Mouse (Mus musculus) forebrain, postnatal 0 days (tissue): ENCODE measurements at regions not wholly inside any gene's neighbourhood (a gene's known extent, or its start where the extent isn't known, plus 50 kb on each side); places are given as distances from the start of the nearest gene placed in this dataset.

ENCODE experiments used
- ATAC-seq: fragments of 200-750 bp; cut with Nextera tagmentation; 2 replicates; pipeline ENCODE4 v1.8.0; 2017; ENCODE audit warnings: mild to moderate bottlenecking, moderate library complexity
- DNase-seq: peaks from one replicate; pipeline ENCODE4 v3.0.0-alpha.2; 2015
- H3K27ac ChIP-seq: fragments of 300-500 bp; sonication (generic); 2 replicates; pipeline ENCODE4 v1.5.1; 2014; ENCODE audit warnings: low read depth, mild to moderate bottlenecking, antibody characterized with exemption, low read length, moderate library complexity, mixed read lengths
- H3K27me3 ChIP-seq: fragments of 300-500 bp; sonication (generic); 2 replicates; pipeline ENCODE4 v1.6.1; 2014; ENCODE audit warnings: mild to moderate bottlenecking, low read length, mixed read lengths; ENCODE audit not compliant: insufficient read depth
- H3K36me3 ChIP-seq: fragments of 300-500 bp; sonication (generic); 2 replicates; pipeline ENCODE4 v1.6.1; 2014; ENCODE audit warnings: mild to moderate bottlenecking, moderate library complexity; ENCODE audit not compliant: insufficient read depth
- H3K4me1 ChIP-seq: fragments of 300-500 bp; sonication (generic); 2 replicates; pipeline ENCODE4 v1.6.1; 2014; ENCODE audit warnings: antibody characterized with exemption; ENCODE audit not compliant: insufficient read depth
- H3K4me2 ChIP-seq: fragments of 300-500 bp; sonication (generic); 2 replicates; pipeline ENCODE4 v1.6.1; 2014; ENCODE audit warnings: low read depth, mild to moderate bottlenecking, moderate library complexity
- H3K4me3 ChIP-seq: fragments of 300-500 bp; sonication (generic); 2 replicates; pipeline ENCODE4 v1.5.1; 2014; ENCODE audit warnings: low read depth, low read length, mixed read lengths
- H3K9ac ChIP-seq: fragments of 300-500 bp; sonication (generic); 2 replicates; pipeline ENCODE4 v1.6.1; 2014; ENCODE audit warnings: mild to moderate bottlenecking
- H3K9me3 ChIP-seq: fragments of 300-500 bp; sonication (generic); 2 replicates; pipeline ENCODE4 v1.6.1; 2016; ENCODE audit warnings: low read length
- CTCF ChIP-seq: sonication (generic); IDR thresholded peaks from 2 replicates; pipeline ENCODE4 v1.5.1; 2016; ENCODE audit warnings: antibody characterized with exemption, control low read depth, low read depth
- WGBS: fragments of 180-500 bp; shearing (Covaris S2); extraction: QIAGEN DNeasy Blood & Tissue Kit; methylation state at CpG from one replicate; pipeline ENCODE4 v1.1.7; 2014; 5-methylcytosine and 5-hydroxymethylcytosine counted together

- no peaks in the 10 kb centered on the region for H3K36me3 ChIP-seq
- H3K4me2 ChIP-seq = no peak overlapping the region
- no peak for DNase-seq
- H3K9ac ChIP-seq = no peak overlapping the region
- ATAC-seq = no peak
- no peak overlapping the region for H3K4me3 ChIP-seq
- H3K27me3 ChIP-seq = no peaks in the 10 kb centered on the region
- no peak overlapping the region for H3K27ac ChIP-seq
- no peak for TF ChIP-seq CTCF
- 79% methylated on average over 6 of the region's 6 CpGs for WGBS
- no peaks in the 10 kb centered on the region for H3K4me1 ChIP-seq
- no peaks in the 10 kb centered on the region for H3K9me3 ChIP-seq
These were observed 117.7 kb upstream of the Hs3st3a1 start for GRCm38 (mm10) chr11:64317458-64317857.

- Histone ChIP-seq H3K36me3 (no peaks in the 10 kb centered on the region), H3K9me3 (no peaks in the 10 kb centered on the region), H3K4me1 (no peaks in the 10 kb centered on the region), H3K9ac (no peak overlapping the region), H3K27me3 (no peaks in the 10 kb centered on the region), H3K4me2 (no peak overlapping the region), H3K4me3 (no peak overlapping the region), H3K27ac (no peak overlapping the region)
- WGBS = 71% methylated on average over 5 of the region's 5 CpGs
- ATAC-seq = no peak
- no peak for TF ChIP-seq CTCF
- no peak for DNase-seq
These were observed 120.1 kb upstream of the Hs3st3a1 start for GRCm38 (mm10) chr11:64314997-64315396.

GRCm38 (mm10) chr11:64313241-64313640, 121.9 kb upstream of the Hs3st3a1 start:
- H3K36me3 ChIP-seq = no peaks in the 10 kb centered on the region
- no peak overlapping the region for H3K4me3 ChIP-seq
- no peaks in the 10 kb centered on the region for H3K9me3 ChIP-seq
- H3K4me1 ChIP-seq = no peaks in the 10 kb centered on the region
- no peak overlapping the region for H3K4me2 ChIP-seq
- no peaks in the 10 kb centered on the region for H3K27me3 ChIP-seq
- no peak overlapping the region for H3K27ac ChIP-seq
- WGBS = 57% methylated on average over 5 of the region's 5 CpGs
- DNase-seq (peak; percentile 6), ATAC-seq (no peak)
- no peak overlapping the region for H3K9ac ChIP-seq
- no peak for TF ChIP-seq CTCF

GRCm38 (mm10) chr11:64309881-64310280, 125.3 kb upstream of the Hs3st3a1 start:
- Histone ChIP-seq H3K27me3 (no peaks in the 10 kb centered on the region), H3K36me3 (no peaks in the 10 kb centered on the region), H3K4me1 (no peaks in the 10 kb centered on the region), H3K4me2 (no peak overlapping the region), H3K9me3 (no peaks in the 10 kb centered on the region), H3K9ac (no peak overlapping the region), H3K27ac (no peak overlapping the region), H3K4me3 (no peak overlapping the region)
- ATAC-seq (no peak), DNase-seq (no peak)
- TF ChIP-seq CTCF = no peak

- Histone ChIP-seq H3K9ac (no peak overlapping the region), H3K9me3 (no peaks in the 10 kb centered on the region), H3K4me3 (no peak overlapping the region), H3K27me3 (no peaks in the 10 kb centered on the region), H3K36me3 (no peaks in the 10 kb centered on the region), H3K4me1 (no peaks in the 10 kb centered on the region), H3K27ac (no peak overlapping the region), H3K4me2 (no peak overlapping the region)
- TF ChIP-seq CTCF = no peak
- ATAC-seq (no peak), DNase-seq (no peak)
- WGBS = 34% methylated on average over 5 of the region's 5 CpGs
These were observed 137.3 kb upstream of the Hs3st3a1 start for GRCm38 (mm10) chr11:64297825-64298224.

GRCm38 (mm10) chr11:64288236-64288635, 146.9 kb upstream of the Hs3st3a1 start:
- H3K4me2 ChIP-seq = no peak overlapping the region
- no peaks in the 10 kb centered on the region for H3K9me3 ChIP-seq
- H3K4me1 ChIP-seq = no peaks in the 10 kb centered on the region
- ATAC-seq (no peak), DNase-seq (no peak)
- no peak overlapping the region for H3K27ac ChIP-seq
- WGBS = 92% methylated on average over 3 of the region's 3 CpGs
- H3K4me3 ChIP-seq = no peak overlapping the region
- TF ChIP-seq CTCF = no peak
- no peaks in the 10 kb centered on the region for H3K36me3 ChIP-seq
- H3K9ac ChIP-seq = no peak overlapping the region
- H3K27me3 ChIP-seq = no peaks in the 10 kb centered on the region

GRCm38 (mm10) chr11:64287499-64287898, 147.6 kb upstream of the Hs3st3a1 start:
- no peak for TF ChIP-seq CTCF
- no peak for DNase-seq
- Histone ChIP-seq H3K36me3 (no peaks in the 10 kb centered on the region), H3K4me2 (no peak overlapping the region), H3K27me3 (no peaks in the 10 kb centered on the region), H3K9me3 (no peaks in the 10 kb centered on the region), H3K9ac (no peak overlapping the region), H3K4me1 (no peaks in the 10 kb centered on the region), H3K4me3 (no peak overlapping the region), H3K27ac (no peak overlapping the region)
- no peak for ATAC-seq

- no peaks in the 10 kb centered on the region for H3K9me3 ChIP-seq
- DNase-seq = peak; percentile 1
- H3K36me3 ChIP-seq = no peaks in the 10 kb centered on the region
- TF ChIP-seq CTCF = no peak
- no peak overlapping the region for H3K4me3 ChIP-seq
- H3K4me2 ChIP-seq = no peak overlapping the region
- WGBS = 21% methylated on average over 4 of the region's 4 CpGs
- ATAC-seq = no peak
- no peaks in the 10 kb centered on the region for H3K4me1 ChIP-seq
- H3K27me3 ChIP-seq = no peaks in the 10 kb centered on the region
- no peak overlapping the region for H3K27ac ChIP-seq
- H3K9ac ChIP-seq = no peak overlapping the region
These were observed 153.4 kb upstream of the Hs3st3a1 start for GRCm38 (mm10) chr11:64281781-64282180.
